19 mouse cellular contexts compared by ENCODE assay signal in the genomic region with DNA sequence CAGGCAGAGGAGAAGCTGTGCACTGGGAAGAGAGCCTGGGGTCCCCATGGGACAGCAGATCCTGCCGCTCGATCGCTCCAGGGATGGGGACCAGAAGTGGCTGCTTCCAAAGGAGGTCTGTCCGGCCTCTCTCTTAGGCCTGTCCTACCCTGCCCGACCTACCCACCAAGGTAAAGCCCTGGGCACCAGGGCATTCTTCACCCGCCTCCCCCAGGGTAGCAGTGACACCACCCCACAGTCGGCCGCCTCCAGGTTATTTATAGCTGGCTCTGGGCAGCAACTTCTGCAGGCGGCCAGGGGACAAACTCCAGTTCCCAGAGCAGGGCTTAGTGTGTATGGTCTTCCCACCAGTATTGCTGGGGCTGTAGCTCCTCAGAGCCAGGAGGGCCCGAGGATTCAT. TPM values are rescaled to one million over a fixed set of nuclear protein-coding genes. Genes with fewer than 3 reads are reported as not detected.
A peak's percentile ranks its signal among the peaks of the same experiment; 100 is the strongest.
DNase-seq lines count a peak whose midpoint lies in the region; ATAC-seq and TF ChIP-seq lines count a peak whose summit lies in the region.
"Had no signal": no experiment of that assay in that cellular context is flagged by ENCODE, and none has a peak within 500 bp of the region (broad histone marks: within the 10 kb centered on the region; RNA-seq: fewer than 3 reads in every experiment).

Crhr2 (minus strand) TSS at position 223 of the 400 bp plus-strand sequence.

- H3K27me3 ChIP-seq in heart, adult 2 months (ENCODE audit: control insufficient read depth, insufficient read depth, low read length), result no peaks in the 10 kb centered on the region
- H3K27me3 ChIP-seq in heart, postnatal 0 days (ENCODE audit: control insufficient read depth, insufficient read depth, low read length), result no peaks in the 10 kb centered on the region
- H3K27me3 ChIP-seq: limb, embryonic 15.5 days had no signal

- peak; percentile 7 to 33 for DNase-seq in kidney, postnatal 4 days
- DNase-seq in kidney, adult 18-20 months, result no peak
- DNase-seq in gastrocnemius, postnatal 25 days, result peak; percentile 59
- peak; percentile 52 to 62 for DNase-seq in heart, adult 2 months
- peak; percentile 51 for DNase-seq in heart, postnatal 0 days (ENCODE audit: low spot score)
- DNase-seq in thymus, postnatal 0 days (ENCODE audit: low spot score), result no peak
- DNase-seq in cerebellum, adult 18-20 months, result no peak
- DNase-seq: cerebellum, adult 11-12 months; lung, adult 18-20 months; right cerebral cortex, postnatal 25 days; thymus, postnatal 36 days had no signal

- H3K4me1 ChIP-seq in heart, adult 2 months (ENCODE audit: control insufficient read depth, insufficient read depth, low read length), result no peaks in the 10 kb centered on the region; the same call in 1 of the 2 replicates
- peaks cover 26% of the 10 kb centered on the region for H3K4me1 ChIP-seq in heart, postnatal 0 days (ENCODE audit: control insufficient read depth, insufficient read depth)

- WGBS in heart, adult 2 months, result 37% methylated on average over 10 of the region's 10 CpGs
- WGBS in heart, postnatal 0 days, result 23% methylated on average over 10 of the region's 10 CpGs

- peak within 1 kb of the TSS; percentile 46 for H3K4me3 ChIP-seq in heart, adult 2 months
- peak within 1 kb of the TSS; percentile 35 for H3K4me3 ChIP-seq in heart, postnatal 0 days (ENCODE audit: low read depth, low read length)
- H3K4me3 ChIP-seq: layer of hippocampus, adult 2 months; left cerebral cortex, adult 2 months; limb, embryonic 15.5 days; myocyte had no signal

- ATAC-seq in heart, postnatal 0 days (ENCODE audit: insufficient read depth, low read depth), result peak; percentile 78
- ATAC-seq: forebrain, embryonic 14.5 days; inflammation-experienced regulatory T-cells, adult 6 months had no signal

- no peaks in the 10 kb centered on the region for H3K36me3 ChIP-seq in heart, adult 2 months (ENCODE audit: control insufficient read depth, insufficient read depth, low read length)
- no peaks in the 10 kb centered on the region for H3K36me3 ChIP-seq in heart, postnatal 0 days (replicated peaks; ENCODE audit: control insufficient read depth, insufficient read depth, low read length)
- H3K36me3 ChIP-seq: limb, embryonic 15.5 days had no signal

- TF ChIP-seq EP300 in heart, adult 2 months (IDR thresholded peaks at IDR 0.05; ENCODE audit: insufficient read depth, low read depth, low read length), result no peak
- no peak for TF ChIP-seq EP300 in heart, postnatal 0 days (IDR thresholded peaks at IDR 0.05; ENCODE audit: low read depth)

- peak within 1 kb of the TSS; percentile 82 for H3K9ac ChIP-seq in heart, adult 2 months (ENCODE audit: low read depth, low read length)
- peak within 1 kb of the TSS; percentile 30 for H3K9ac ChIP-seq in heart, postnatal 0 days (replicated peaks; ENCODE audit: low read depth, low read length)
- H3K9ac ChIP-seq: limb, embryonic 15.5 days had no signal

- H3K9me3 ChIP-seq in heart, postnatal 0 days (replicated peaks; ENCODE audit: control insufficient read depth, low read length), result no peaks in the 10 kb centered on the region
- H3K9me3 ChIP-seq: limb, embryonic 15.5 days had no signal

- H3K27ac ChIP-seq in heart, adult 2 months, result peak within 1 kb of the TSS; percentile 76
- peak within 1 kb of the TSS; percentile 82 for H3K27ac ChIP-seq in heart, postnatal 0 days (ENCODE audit: low read depth)
- H3K27ac ChIP-seq: layer of hippocampus, adult 2 months; left cerebral cortex, adult 2 months; limb, embryonic 15.5 days had no signal

- TF ChIP-seq CTCF in heart, adult 2 months (IDR thresholded peaks at IDR 0.05), result no peak
- TF ChIP-seq CTCF in heart, postnatal 0 days (IDR thresholded peaks at IDR 0.05; ENCODE audit: low read depth), result no peak

- peak; percentile 8; the same call in 1 of the 2 replicates for TF ChIP-seq POLR2A in heart, adult 2 months (IDR thresholded peaks at IDR 0.05; ENCODE audit: insufficient read depth, low read depth, low read length)

- no peaks in the 10 kb centered on the region for H3K79me2 ChIP-seq in heart, adult 2 months (replicated peaks; ENCODE audit: control insufficient read depth, insufficient read depth, low read length)

- H3K4me2 ChIP-seq in heart, postnatal 0 days (ENCODE audit: low read depth, low read length), result peak within 1 kb of the TSS; percentile 54
- H3K4me2 ChIP-seq: limb, embryonic 15.5 days had no signal

- intact Hi-C loops in heart, adult 2 months (cut with DNase I), result no loop called here

RNA-seq across cellular contexts. Expression of gene Crhr2, which starts in this region (rescaled TPM):
- total RNA-seq in gastrocnemius, postnatal 25 days (2021), result 10 to 100 TPM; 18.3 to 21.7 TPM
- 10 to 100 TPM; 18.2 to 19.8 TPM for total RNA-seq in heart, adult 2 months (2021)
- polyA plus RNA-seq in heart, adult 2 months (2012; rRNA removed), result 51.7 and 70.8 TPM in 2 replicates
- 21.6 and 24.4 TPM in 2 replicates for total RNA-seq in heart, postnatal 0 days (2014; rRNA removed; ENCODE audit: low replicate concordance)
- 10.8 and 11.9 TPM in 2 replicates for polyA plus RNA-seq in heart, postnatal 0 days (2015; fragmentation: Nextera tagmentation; extraction: Ambion mirVana)
- 0.07 and 0.12 TPM in 2 replicates for polyA plus RNA-seq in thymus, postnatal 0 days (2015; fragmentation: Nextera tagmentation; extraction: Ambion mirVana)
- total RNA-seq: granulocyte monocyte progenitor cell, adult 5-6 weeks; megakaryocyte-erythroid progenitor cell, adult 5-6 weeks had no signal
- polyA plus RNA-seq: inflammation-experienced regulatory T-cells, adult 6 months; myocyte had no signal

Comparison
In these comparisons a context has a peak if more than half of its experiments do, and no peak if none do; other contexts are left out.
1. RNA of gene Crhr2 (polyA plus RNA-seq): 51.7 to 70.8 TPM in heart, adult 2 months and 10.8 to 11.9 TPM in heart, postnatal 0 days; 0.07 to 0.12 TPM in thymus, postnatal 0 days; every median in the first group is over 10 times any median in the second.
2. DNase-seq: peak in kidney, postnatal 4 days (2 of 2), gastrocnemius, postnatal 25 days (single experiment), heart, adult 2 months (2 of 2) and heart, postnatal 0 days (single experiment); none in kidney, adult 18-20 months (single experiment), thymus, postnatal 0 days (single experiment) and cerebellum, adult 18-20 months (0 of 2).